Comparison of ENCODE assay signal across 8 mouse cellular contexts in the genomic region with DNA sequence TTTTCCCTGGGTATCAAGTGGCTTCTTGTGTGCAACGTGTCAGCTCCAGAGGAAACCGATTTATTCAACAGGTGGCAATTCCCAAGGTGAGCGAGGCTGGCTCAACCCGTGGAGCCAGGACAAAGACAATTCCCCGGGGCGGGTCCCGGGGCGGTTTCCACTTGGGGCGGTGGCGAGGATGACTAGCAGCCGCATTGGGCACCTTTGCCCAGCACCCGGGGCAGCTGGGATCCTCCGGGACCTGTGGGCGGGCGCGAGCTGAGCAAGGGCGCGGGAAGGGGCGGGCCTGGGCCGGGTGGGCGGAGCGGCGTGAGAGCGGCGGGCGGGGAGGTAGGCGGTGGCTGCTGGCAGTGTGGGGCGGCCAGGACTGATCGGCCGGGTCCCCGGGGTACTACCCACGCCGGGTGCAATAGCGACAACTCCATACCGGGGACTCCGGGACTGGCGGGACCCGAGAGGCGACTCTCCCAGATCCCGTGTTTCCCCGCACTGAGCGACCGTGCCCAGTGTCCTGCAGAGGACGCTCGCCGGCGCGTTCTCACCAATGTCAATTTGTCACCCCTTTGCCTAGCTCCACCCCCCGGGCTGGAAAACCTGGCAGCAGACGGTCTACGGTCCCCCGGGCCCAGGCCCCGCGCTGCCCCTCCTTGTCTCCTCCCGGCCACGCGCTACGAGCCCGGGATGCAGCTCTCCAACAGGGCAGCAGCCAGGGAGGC. TPM values are rescaled to one million over a fixed set of nuclear protein-coding genes. Genes with fewer than 3 reads are reported as not detected.
DNase-seq lines count a peak whose midpoint lies in the region; ATAC-seq lines count a peak whose summit lies in the region.

No protein-coding gene starts in this region.

- H3K4me1 ChIP-seq in hindbrain, embryonic 16.5 days (ENCODE audit: control insufficient read depth, insufficient read depth, low read depth, low read length): 0 out of 2 replicates have a peak, but pooled peaks cover 2% of the 10 kb centered on the region

- WGBS in hindbrain, embryonic 16.5 days: under 1% methylated on average over 54 of the region's 59 CpGs

- no peaks in the 10 kb centered on the region for H3K27me3 ChIP-seq in hindbrain, embryonic 16.5 days (replicated peaks; ENCODE audit: control insufficient read depth, insufficient read depth, low read length)

- H3K4me3 ChIP-seq in hindbrain, embryonic 16.5 days (ENCODE audit: low read length): peak overlapping the region; percentile 51

- ATAC-seq in hindbrain, embryonic 16.5 days: peak; percentile 97
- ATAC-seq in megakaryocyte, adult 5-6 weeks (ENCODE audit: poor library complexity, severe bottlenecking): peak; percentile 91

- no peaks in the 10 kb centered on the region for H3K36me3 ChIP-seq in hindbrain, embryonic 16.5 days (ENCODE audit: control insufficient read depth, insufficient read depth, low read length)

- H3K4me2 ChIP-seq in hindbrain, embryonic 16.5 days (ENCODE audit: low read length): peak overlapping the region; percentile 82

- peak overlapping the region; percentile 87 for H3K27ac ChIP-seq in hindbrain, embryonic 16.5 days (ENCODE audit: low read depth, low read length)

- peak; percentile 94 for DNase-seq in ZHBTc4 (ENCODE audit: low read depth, low spot score)
- peak; percentile 85 to 88 for DNase-seq in cerebellum, postnatal 36 days
- DNase-seq in gastrocnemius, adult 18-20 months (ENCODE audit: low spot score): peak; percentile 92
- peak; percentile 67 to 71 for DNase-seq in left cerebral cortex, adult 8-10 months (ENCODE audit: low spot score in 2 of 2)
- peak; percentile 68 to 81 for DNase-seq in right cerebral cortex, adult 2 months (ENCODE audit: low spot score in 2 of 2)
- peak; percentile 87 for DNase-seq in urinary bladder, postnatal 14 days (ENCODE audit: low spot score)

- H3K9me3 ChIP-seq in hindbrain, embryonic 16.5 days (ENCODE audit: control insufficient read depth, low read length): no peaks in the 10 kb centered on the region

- peak overlapping the region; percentile 78 for H3K9ac ChIP-seq in hindbrain, embryonic 16.5 days (ENCODE audit: low read depth, low read length)

RNA-seq across cellular contexts. Expression of gene Parp16, which starts 19.8 kb away (rescaled TPM):
- total RNA-seq in gastrocnemius, adult 18-20 months (2021): 1 to 10 TPM; 3.6 to 3.7 TPM
- 7.7 and 8.3 TPM in 2 replicates for polyA plus RNA-seq in hindbrain, embryonic 16.5 days (2015; fragmentation: Nextera tagmentation; extraction: Ambion mirVana)
- 1 to 10 TPM; 3.4 to 4.8 (median 4.0) TPM for total RNA-seq in left cerebral cortex, adult 8-10 months (2022)
- 0.80 and 1.3 TPM in 2 replicates for total RNA-seq in megakaryocyte, adult 5-6 weeks (2015)
- total RNA-seq in megakaryocyte, adult 5-6 weeks (2017): 0.95 and 0.98 TPM in 2 replicates

RNA-seq across cellular contexts. Expression of gene Cilp, which starts 50.0 kb away (rescaled TPM):
- total RNA-seq in gastrocnemius, adult 18-20 months (2021): 10 to 100 TPM; 20.6 to 30.0 TPM
- 0.38 and 0.91 TPM in 2 replicates for polyA plus RNA-seq in hindbrain, embryonic 16.5 days (2015; fragmentation: Nextera tagmentation; extraction: Ambion mirVana)
- total RNA-seq in left cerebral cortex, adult 8-10 months (2022): under 1 TPM in 3 of 4 experiments, not detected in 1; 0.13 to 0.23 (median 0.19) TPM
- total RNA-seq in megakaryocyte, adult 5-6 weeks (2015): not detected in 2 replicates
- total RNA-seq in megakaryocyte, adult 5-6 weeks (2017): not detected in 2 replicates

Comparison
In these comparisons a context has a peak if more than half of its experiments do, and no peak if none do; other contexts are left out.
1. Peak in every context shown above with its lines: DNase-seq, ATAC-seq, H3K4me3 ChIP-seq and H3K27ac ChIP-seq.
2. RNA of gene Cilp, which starts 50.0 kb away (total RNA-seq): 20.6 to 30.0 TPM in gastrocnemius, adult 18-20 months; 0.13 to 0.23 TPM in left cerebral cortex, adult 8-10 months and not detected in megakaryocyte, adult 5-6 weeks; every median in the first group is over 10 times any median in the second.